Mouse (Mus musculus) bone marrow macrophage, adult 2 months (primary cell): ENCODE data around the gene Fam227a. TPM values are rescaled to one million over a fixed set of nuclear protein-coding genes. Genes with fewer than 3 reads are reported as not detected.

Experiments used
- H3K27ac ChIP-seq: 2 replicates; pipeline ENCODE4 v1.5.1; 2012; ENCODE audit warnings: low read depth, low read length; ENCODE audit not compliant: insufficient read depth
- H3K4me1 ChIP-seq: 2 replicates; pipeline ENCODE4 v1.6.1; 2012; ENCODE audit warnings: low read length; ENCODE audit not compliant: control insufficient read depth, insufficient read depth
- H3K4me3 ChIP-seq: 2 replicates; pipeline ENCODE4 v1.5.1; 2012; ENCODE audit warnings: mild to moderate bottlenecking, low read length, moderate library complexity; ENCODE audit not compliant: insufficient read depth
- CTCF ChIP-seq: IDR thresholded peaks from 2 replicates; pipeline ENCODE4 v1.5.1; 2012; ENCODE audit warnings: low read depth, mild to moderate bottlenecking, low read length, moderate library complexity
- POLR2A ChIP-seq: IDR thresholded peaks from 2 replicates; pipeline ENCODE4 v1.6.1; 2012; ENCODE audit warnings: mild to moderate bottlenecking, low read depth, low read length, borderline replicate concordance
- polyA plus RNA-seq: library from polyadenylated mRNA; stranded (reverse); fragments of >200 nt; gene quantifications from 2 replicates; pipeline ENCODE4 v1.2.4, GENCODE M21; 2012; ENCODE audit not compliant: missing spikeins, insufficient read depth, insufficient read length

Fam227a gene
- polyA plus RNA-seq, 1 experiment, result 2.6 TPM

DNA sequence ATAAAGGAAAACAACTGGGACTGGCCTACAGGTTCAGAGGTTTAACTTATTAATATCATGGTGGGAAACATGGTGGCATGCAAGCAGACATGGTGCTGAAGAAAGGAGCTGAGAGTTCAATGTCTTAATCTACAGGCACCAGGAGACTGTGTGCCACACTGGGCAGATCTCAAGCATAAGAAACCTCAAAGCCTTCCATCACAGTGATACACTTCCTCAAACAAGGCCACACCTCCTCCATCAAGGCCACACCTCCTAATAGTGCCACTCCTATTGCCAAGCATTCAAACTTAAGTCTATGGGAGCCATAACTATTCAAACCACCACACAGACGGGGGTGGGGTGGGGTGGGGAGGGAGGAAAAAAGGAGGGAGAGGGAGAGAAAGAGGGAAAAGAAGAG lies 77.2 kb downstream of the Fam227a start:
- TF ChIP-seq CTCF (no peak), POLR2A (no peak)
- Histone ChIP-seq H3K4me1 (peaks cover 9% of the 10 kb centered on the region), H3K4me3 (no peak overlapping the region), H3K27ac (no peak overlapping the region)

GRCm38 (mm10) chr15:79577671-79578426 lies 80.9 kb downstream of the Fam227a start:
- no peak for TF ChIP-seq CTCF
- no peak for TF ChIP-seq POLR2A
- H3K4me1 ChIP-seq, result peaks cover 13% of the 10 kb centered on the region
- H3K4me3 ChIP-seq, result no peak overlapping the region
- H3K27ac ChIP-seq, result no peak overlapping the region

DNA sequence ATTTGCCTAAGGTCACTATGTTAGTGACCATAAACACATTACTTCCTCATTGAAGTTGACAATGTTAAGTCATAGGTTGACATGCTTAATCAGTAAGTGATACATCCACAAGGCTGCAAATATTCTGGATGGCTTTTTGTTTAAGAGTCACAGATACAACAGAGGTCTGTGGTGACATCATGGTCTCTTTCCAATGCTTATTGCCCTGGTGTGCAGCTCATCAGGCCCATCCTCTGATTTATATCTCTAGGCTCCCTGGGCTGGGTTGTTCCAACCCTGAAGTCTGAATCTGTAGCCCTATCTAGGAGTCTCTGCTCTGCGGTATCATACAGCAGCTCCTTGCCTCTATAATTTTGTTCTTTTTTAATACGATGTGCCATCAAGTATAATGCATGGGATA lies 81.8 kb downstream of the Fam227a start:
- H3K4me1 ChIP-seq, result peaks cover 13% of the 10 kb centered on the region
- TF ChIP-seq CTCF, result no peak
- TF ChIP-seq POLR2A, result no peak
- H3K4me3 ChIP-seq, result no peak overlapping the region
- no peak overlapping the region for H3K27ac ChIP-seq

GRCm38 (mm10) chr15:79575543-79576222 lies 83.1 kb downstream of the Fam227a start:
- H3K27ac ChIP-seq, result no peak overlapping the region
- no peak for TF ChIP-seq CTCF
- TF ChIP-seq POLR2A, result no peak
- no peak overlapping the region for H3K4me3 ChIP-seq
- H3K4me1 ChIP-seq, result peaks cover 13% of the 10 kb centered on the region

GRCm38 (mm10) chr15:79562417-79562816 lies 96.3 kb downstream of the Fam227a start:
- H3K4me3 ChIP-seq, result no peak overlapping the region
- H3K27ac ChIP-seq, result no peak overlapping the region
- TF ChIP-seq CTCF, result no peak
- no peak for TF ChIP-seq POLR2A
- no peaks in the 10 kb centered on the region for H3K4me1 ChIP-seq

- H3K4me1 ChIP-seq, result no peaks in the 10 kb centered on the region
Measured at GRCm38 (mm10) chr15:79559649-79560048, 99.1 kb downstream of the Fam227a start.

More at GRCm38 (mm10) chr15:79559649-79560048, 99.1 kb downstream of the Fam227a start:
- no peak overlapping the region for H3K4me3 ChIP-seq
- TF ChIP-seq POLR2A (no peak), CTCF (no peak)
- H3K27ac ChIP-seq, result no peak overlapping the region

Other genes with a start within 250 kb of the Fam227a start
- gene Csnk1e, start 203.4 kb downstream of the Fam227a start, polyA plus RNA-seq, result 60.7 and 61.8 TPM in 2 replicates
- not detected in 2 replicates for gene Kcnj4, start 153.7 kb downstream of the Fam227a start, polyA plus RNA-seq
- gene Kdelr3, start 142.5 kb downstream of the Fam227a start, polyA plus RNA-seq, result not detected in 2 replicates
- gene Ddx17, start 112.2 kb downstream of the Fam227a start, polyA plus RNA-seq, result 212 and 228 TPM in 2 replicates
- gene Dmc1, start 53.8 kb downstream of the Fam227a start, polyA plus RNA-seq, result 0.86 TPM in 1 of 2 replicates, not detected in the other
- 12.5 and 14.7 TPM in 2 replicates for gene Cby1, start 243 bp upstream of the Fam227a start, polyA plus RNA-seq
- 129 and 135 TPM in 2 replicates for gene Tomm22, start 11.9 kb upstream of the Fam227a start, polyA plus RNA-seq
- gene Josd1, start 29.0 kb upstream of the Fam227a start, polyA plus RNA-seq, result 20.2 and 21.0 TPM in 2 replicates
- 27.1 and 32.7 TPM in 2 replicates for gene Gtpbp1, start 31.9 kb upstream of the Fam227a start, polyA plus RNA-seq
- 57.1 and 63.2 TPM in 2 replicates for gene Sun2, start 83.6 kb upstream of the Fam227a start, polyA plus RNA-seq
- gene Dnal4, start 118.9 kb upstream of the Fam227a start, polyA plus RNA-seq, result 23.9 and 26.0 TPM in 2 replicates
- 3.1 and 4.5 TPM in 2 replicates for gene Nptxr, start 145.8 kb upstream of the Fam227a start, polyA plus RNA-seq
- not detected in 2 replicates for gene Npcd, start 175.3 kb upstream of the Fam227a start, polyA plus RNA-seq
- gene Cbx6, start 175.7 kb upstream of the Fam227a start, polyA plus RNA-seq, result 7.4 and 7.9 TPM in 2 replicates
- 179 and 198 TPM in 2 replicates for gene Apobec3, start 232.7 kb upstream of the Fam227a start, polyA plus RNA-seq